Mouse (Mus musculus): ENCODE results near the gene Fbn1.

Fbn1 gene

GRCm38 (mm10) chr2:125501526-125501925 is 6.3 kb downstream of the Fbn1 start:
- no peak for DNase-seq (ENCODE audit: low spot score in 2 of 2)

GRCm38 (mm10) chr2:125498216-125498615 is 9.6 kb downstream of the Fbn1 start:
- DNase-seq (ENCODE audit: low spot score in 2 of 2), result no peak

- DNase-seq (ENCODE audit: low spot score in 2 of 2), result no peak
Measured at GRCm38 (mm10) chr2:125496696-125497095, 11.1 kb downstream of the Fbn1 start.

GRCm38 (mm10) chr2:125494831-125495812 is 12.7 kb downstream of the Fbn1 start:
- DNase-seq (ENCODE audit: low spot score in 2 of 2), result no peak

GRCm38 (mm10) chr2:125494291-125494690 is 13.5 kb downstream of the Fbn1 start:
- no peak for DNase-seq (ENCODE audit: low spot score in 2 of 2)

GRCm38 (mm10) chr2:125492050-125492900 is 15.5 kb downstream of the Fbn1 start:
- no peak for DNase-seq (ENCODE audit: low spot score in 2 of 2)

- no peak for DNase-seq (ENCODE audit: low spot score in 2 of 2)
Measured at GRCm38 (mm10) chr2:125489979-125490378, 17.8 kb downstream of the Fbn1 start.

GRCm38 (mm10) chr2:125484910-125485309 is 22.9 kb downstream of the Fbn1 start:
- no peak for DNase-seq (ENCODE audit: low spot score in 2 of 2)

GRCm38 (mm10) chr2:125484164-125484563 is 23.6 kb downstream of the Fbn1 start:
- DNase-seq (ENCODE audit: low spot score in 2 of 2), result no peak

GRCm38 (mm10) chr2:125481531-125482317 is 26.1 kb downstream of the Fbn1 start:
- DNase-seq (ENCODE audit: low spot score in 2 of 2), result no peak

GRCm38 (mm10) chr2:125481116-125481515 is 26.7 kb downstream of the Fbn1 start:
- DNase-seq (ENCODE audit: low spot score in 2 of 2), result no peak

GRCm38 (mm10) chr2:125480057-125480456 is 27.7 kb downstream of the Fbn1 start:
- no peak for DNase-seq (ENCODE audit: low spot score in 2 of 2)

GRCm38 (mm10) chr2:125478705-125479104 is 29.1 kb downstream of the Fbn1 start:
- DNase-seq (ENCODE audit: low spot score in 2 of 2), result no peak

- no peak for DNase-seq (ENCODE audit: low spot score in 2 of 2)
Measured at GRCm38 (mm10) chr2:125477367-125477766, 30.4 kb downstream of the Fbn1 start.

- no peak for DNase-seq (ENCODE audit: low spot score in 2 of 2)
Measured at GRCm38 (mm10) chr2:125476231-125476630, 31.6 kb downstream of the Fbn1 start.

GRCm38 (mm10) chr2:125474690-125475089 is 33.1 kb downstream of the Fbn1 start:
- DNase-seq (ENCODE audit: low spot score in 2 of 2), result no peak

GRCm38 (mm10) chr2:125473228-125473627 is 34.6 kb downstream of the Fbn1 start:
- DNase-seq (ENCODE audit: low spot score in 2 of 2), result no peak

GRCm38 (mm10) chr2:125471721-125472120 is 36.1 kb downstream of the Fbn1 start:
- no peak for DNase-seq (ENCODE audit: low spot score in 2 of 2)

GRCm38 (mm10) chr2:125470553-125471295 is 37.1 kb downstream of the Fbn1 start:
- no peak for DNase-seq (ENCODE audit: low spot score in 2 of 2)

GRCm38 (mm10) chr2:125464036-125464435 is 43.8 kb downstream of the Fbn1 start:
- no peak for DNase-seq (ENCODE audit: low spot score in 2 of 2)

- no peak for DNase-seq (ENCODE audit: low spot score in 2 of 2)
Measured at GRCm38 (mm10) chr2:125459087-125459486, 48.7 kb downstream of the Fbn1 start.

Data from spleen, postnatal 4 days (tissue).